Mouse (Mus musculus) G1E (cell line): ENCODE results near the gene Hs6st3. TPM values are rescaled to one million over a fixed set of nuclear protein-coding genes. Genes with fewer than 3 reads are reported as not detected.

Source experiments
- ATAC-seq: 2 replicates; pipeline ENCODE4 v1.8.0; 2016; ENCODE audit warnings: mild to moderate bottlenecking; ENCODE audit not compliant: insufficient number of reproducible peaks, poor library complexity, low FRiP score, severe bottlenecking; ENCODE audit errors: extremely low read depth
- DNase-seq: peaks from one replicate; pipeline ENCODE4 v3.0.0; 2012; ENCODE audit warnings: low spot score
- H3K27me3 ChIP-seq: 2 replicates; pipeline ENCODE4 v1.6.1; 2012; ENCODE audit warnings: mild to moderate bottlenecking, low read length, inconsistent platforms; ENCODE audit not compliant: insufficient read depth
- H3K36me3 ChIP-seq: replicated peaks from 2 replicates; pipeline ENCODE3; 2012; ENCODE audit warnings: mild to moderate bottlenecking, inconsistent platforms
- H3K4me1 ChIP-seq: 2 replicates; pipeline ENCODE4 v1.6.1; 2012; ENCODE audit warnings: low read depth, low read length, inconsistent platforms, mixed read lengths; ENCODE audit not compliant: insufficient read depth
- H3K4me3 ChIP-seq: 2 replicates; pipeline ENCODE4 v1.5.1; 2012; ENCODE audit warnings: low read depth, mild to moderate bottlenecking, inconsistent platforms, low read length, moderate library complexity, mixed read lengths
- H3K9me3 ChIP-seq: replicated peaks from 2 replicates; pipeline ENCODE4 v1.6.1; 2012; ENCODE audit warnings: inconsistent platforms
- CTCF ChIP-seq: IDR thresholded peaks from 2 replicates; pipeline ENCODE4 v1.5.1; 2012; ENCODE audit warnings: low read depth, low read length, inconsistent platforms, mixed read lengths
- GATA1 ChIP-seq: IDR thresholded peaks from 2 replicates; pipeline ENCODE4 v1.6.1; 2012; ENCODE audit warnings: borderline replicate concordance, low read length, inconsistent platforms, mixed read lengths
- GATA2 ChIP-seq: IDR thresholded peaks from 2 replicates; pipeline ENCODE4 v1.6.1; 2012; ENCODE audit warnings: low read depth, low read length, inconsistent platforms, borderline replicate concordance
- POLR2AphosphoS5 ChIP-seq: IDR thresholded peaks from 2 replicates; pipeline ENCODE4 v1.6.1; 2012; ENCODE audit warnings: low read depth, low read length, inconsistent platforms; ENCODE audit not compliant: insufficient replicate concordance
- TAL1 ChIP-seq: conservative IDR thresholded peaks from 2 replicates; pipeline ENCODE4 v1.6.1; 2012; ENCODE audit warnings: low read depth, low read length, inconsistent platforms, mixed read lengths
- polyA plus RNA-seq: library from polyadenylated mRNA; stranded (reverse); fragments of >175 nt; gene quantifications from 2 replicates; pipeline ENCODE4 v1.2.3, GENCODE M21; 2012
- total RNA-seq, 2 experiments: library from RNA; stranded (forward) in 1 of 2; stranded (reverse) in 1 of 2; fragments of 200-1000 nt in 1 of 2; fragments of >200 nt in 1 of 2; fragmentation: Nextera tagmentation in 1 of 2; gene quantifications; 2 replicates each; pipeline ENCODE4 v1.2.3; 2014 to 2017

Hs6st3 gene
- total and polyA plus RNA-seq, 3 experiments: 0.11 TPM; not detected in 2

- ATAC-seq (no peak), DNase-seq (no peak)
- no peak for TF ChIP-seq CTCF
- TF ChIP-seq POLR2AphosphoS5: no peak
- no peak for TF ChIP-seq TAL1
- no peak for TF ChIP-seq GATA1
- Histone ChIP-seq H3K4me1 (no peaks in the 10 kb centered on the region), H3K9me3 (peaks cover 22% of the 10 kb centered on the region), H3K36me3 (no peaks in the 10 kb centered on the region), H3K27me3 (no peaks in the 10 kb centered on the region), H3K4me3 (no peak overlapping the region)
These were observed 339.7 kb downstream of the Hs6st3 start for GRCm38 (mm10) chr14:119477836-119478235.

GRCm38 (mm10) chr14:119488978-119489703 lies 351.0 kb downstream of the Hs6st3 start:
- no peak for DNase-seq
- no peaks in the 10 kb centered on the region for H3K4me1 ChIP-seq

GRCm38 (mm10) chr14:119520632-119521031 lies 382.5 kb downstream of the Hs6st3 start:
- no peaks in the 10 kb centered on the region for H3K36me3 ChIP-seq
- peaks cover 49% of the 10 kb centered on the region for H3K9me3 ChIP-seq
- no peaks in the 10 kb centered on the region for H3K4me1 ChIP-seq
- TF ChIP-seq CTCF: no peak
- TF ChIP-seq GATA1: no peak
- H3K27me3 ChIP-seq: no peaks in the 10 kb centered on the region
- DNase-seq: no peak
- no peak overlapping the region for H3K4me3 ChIP-seq
- ATAC-seq: no peak

More at GRCm38 (mm10) chr14:119488978-119489703, 351.0 kb downstream of the Hs6st3 start:
- peaks cover 43% of the 10 kb centered on the region for H3K9me3 ChIP-seq
- no peaks in the 10 kb centered on the region for H3K36me3 ChIP-seq
- TF ChIP-seq CTCF: no peak
- no peak for TF ChIP-seq GATA1
- no peak for TF ChIP-seq TAL1
- TF ChIP-seq POLR2AphosphoS5: no peak
- TF ChIP-seq GATA2: no peak
- no peak for ATAC-seq
- no peaks in the 10 kb centered on the region for H3K27me3 ChIP-seq
- H3K4me3 ChIP-seq: no peak overlapping the region

GRCm38 (mm10) chr14:119521056-119521455 lies 382.9 kb downstream of the Hs6st3 start:
- peaks cover 52% of the 10 kb centered on the region for H3K9me3 ChIP-seq

GRCm38 (mm10) chr14:119532889-119533546 lies 394.9 kb downstream of the Hs6st3 start:
- Histone ChIP-seq H3K4me1 (no peaks in the 10 kb centered on the region), H3K4me3 (no peak overlapping the region), H3K36me3 (no peaks in the 10 kb centered on the region), H3K27me3 (no peaks in the 10 kb centered on the region), H3K9me3 (peaks cover 26% of the 10 kb centered on the region)
- no peak for TF ChIP-seq GATA1
- no peak for TF ChIP-seq GATA2
- TF ChIP-seq CTCF: no peak
- TF ChIP-seq POLR2AphosphoS5: no peak
- TF ChIP-seq TAL1: no peak
- DNase-seq: no peak
- ATAC-seq: no peak

More at GRCm38 (mm10) chr14:119521056-119521455, 382.9 kb downstream of the Hs6st3 start:
- ATAC-seq (no peak), DNase-seq (no peak)
- Histone ChIP-seq H3K36me3 (no peaks in the 10 kb centered on the region), H3K27me3 (no peaks in the 10 kb centered on the region), H3K4me1 (no peaks in the 10 kb centered on the region), H3K4me3 (no peak overlapping the region)
- TF ChIP-seq CTCF: no peak
- TF ChIP-seq GATA2: no peak
- no peak for TF ChIP-seq GATA1

GRCm38 (mm10) chr14:119540505-119540904 lies 402.4 kb downstream of the Hs6st3 start:
- no peaks in the 10 kb centered on the region for H3K4me1 ChIP-seq
- H3K36me3 ChIP-seq: no peaks in the 10 kb centered on the region
- no peak for DNase-seq
- ATAC-seq: no peak
- H3K9me3 ChIP-seq: peaks cover 21% of the 10 kb centered on the region
- H3K4me3 ChIP-seq: no peak overlapping the region
- no peaks in the 10 kb centered on the region for H3K27me3 ChIP-seq
- no peak for TF ChIP-seq CTCF
- no peak for TF ChIP-seq TAL1
- no peak for TF ChIP-seq GATA1
- no peak for TF ChIP-seq POLR2AphosphoS5
